Mouse (Mus musculus) liver, adult 2 months (tissue): Measurements from ENCODE around the gene Kpna1.

Experiments used
- CTCF ChIP-seq: fragments of 200-500 bp; IDR thresholded peaks from 2 replicates; pipeline ENCODE4 v1.5.1; 2011; ENCODE audit warnings: low read depth, low read length, control low read depth
- POLR2A ChIP-seq: fragments of 200-500 bp; IDR thresholded peaks from 2 replicates; pipeline ENCODE4 v1.6.1; 2011; ENCODE audit warnings: low read length, control low read depth; ENCODE audit not compliant: insufficient read depth; ENCODE audit errors: extremely low read depth

- TF ChIP-seq CTCF, result no peak
- TF ChIP-seq POLR2A, result no peak
Observed at GRCm38 (mm10) chr16:35952628-35953130, 25.9 kb upstream of the Kpna1 start.
